Mouse (Mus musculus) heart, postnatal 0 days (tissue): ENCODE data around the gene Cacna2d2.

ENCODE experiments used
- CTCF ChIP-seq: IDR thresholded peaks from 2 replicates; pipeline ENCODE4 v1.5.1; 2016; ENCODE audit warnings: antibody characterized with exemption, control low read depth, low read depth
- EP300 ChIP-seq: IDR thresholded peaks from 2 replicates; pipeline ENCODE4 v1.6.1; 2016; ENCODE audit warnings: antibody characterized with exemption, low read depth

DNA sequence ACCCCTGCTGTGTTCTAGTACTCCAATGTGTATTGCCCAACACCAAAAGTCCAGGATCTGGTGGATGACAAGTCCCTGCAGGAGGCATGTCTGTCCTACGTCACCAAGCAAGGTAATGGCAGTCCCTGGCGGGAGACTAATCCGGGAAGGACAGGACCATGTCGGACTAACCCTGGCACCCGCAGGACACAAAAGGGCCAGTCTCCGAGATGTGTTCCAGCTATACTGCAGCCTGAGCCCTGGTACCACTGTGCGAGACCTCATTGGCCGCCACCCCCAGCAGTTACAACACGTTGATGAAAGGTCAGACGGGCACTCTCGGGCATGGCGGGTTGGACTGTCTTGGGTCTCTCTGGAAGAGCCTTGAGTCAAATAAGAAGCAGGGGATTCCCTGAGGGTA is 145.3 kb downstream of the Cacna2d2 start:
- TF ChIP-seq CTCF, result no peak
- TF ChIP-seq EP300, result no peak
